Mouse (Mus musculus): Measurements from ENCODE around the gene Cspg4. TPM values are rescaled to one million over a fixed set of nuclear protein-coding genes. Genes with fewer than 3 reads are reported as not detected.
A peak's percentile ranks its signal among the peaks of the same experiment; 100 is the strongest.

Cspg4 gene
- polyA plus RNA-seq, 1 experiment from 2014 or later = 23.0 TPM

DNA sequence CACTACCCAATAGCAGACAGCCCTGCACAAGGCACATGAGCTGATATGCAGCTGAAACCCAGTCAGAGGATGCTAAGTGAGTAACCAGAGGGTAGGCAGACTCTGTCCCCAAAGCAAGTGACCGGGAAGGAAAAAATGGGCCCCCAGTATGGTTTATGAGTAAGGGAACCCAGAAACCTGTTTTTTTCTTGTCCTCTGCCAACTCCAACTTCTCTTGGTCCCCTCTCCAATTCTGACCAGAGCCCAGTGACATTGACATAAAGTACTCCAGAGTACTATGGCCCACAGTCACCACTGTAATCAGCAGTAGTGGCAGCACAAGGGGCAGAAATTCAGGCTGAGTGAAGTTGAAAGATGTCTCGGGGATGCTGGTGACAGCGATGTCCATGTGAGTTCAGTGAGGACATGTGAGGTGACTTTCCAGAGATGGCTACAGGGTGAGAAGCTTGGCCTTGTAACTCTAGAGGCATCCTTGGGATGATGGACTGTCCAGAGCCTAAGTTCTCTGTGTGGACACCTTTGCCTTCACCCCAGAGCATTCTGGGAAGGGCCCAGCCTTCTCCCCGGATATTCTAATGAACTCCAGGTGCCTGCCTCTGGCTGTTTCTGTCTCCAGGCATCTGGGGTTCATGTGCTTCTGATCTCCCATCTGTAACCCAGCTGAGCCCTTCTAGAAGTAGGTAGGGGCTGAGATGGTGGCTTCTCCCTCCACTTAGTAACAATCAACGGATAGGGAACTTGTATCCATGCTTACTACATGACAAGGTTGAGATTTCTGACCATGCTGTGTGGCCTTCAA, 7.5 kb downstream of the Cspg4 start:
- H3K27ac ChIP-seq (replicated peaks in 1 of 2; ENCODE audit: control insufficient read depth in 1 of 2, insufficient read depth in 1 of 2, low read depth in 2 of 2, low read length in 2 of 2) = peak overlapping the region; percentile 58 to 89
- WGBS = 64% methylated on average over 5 of the region's 5 CpGs

DNA sequence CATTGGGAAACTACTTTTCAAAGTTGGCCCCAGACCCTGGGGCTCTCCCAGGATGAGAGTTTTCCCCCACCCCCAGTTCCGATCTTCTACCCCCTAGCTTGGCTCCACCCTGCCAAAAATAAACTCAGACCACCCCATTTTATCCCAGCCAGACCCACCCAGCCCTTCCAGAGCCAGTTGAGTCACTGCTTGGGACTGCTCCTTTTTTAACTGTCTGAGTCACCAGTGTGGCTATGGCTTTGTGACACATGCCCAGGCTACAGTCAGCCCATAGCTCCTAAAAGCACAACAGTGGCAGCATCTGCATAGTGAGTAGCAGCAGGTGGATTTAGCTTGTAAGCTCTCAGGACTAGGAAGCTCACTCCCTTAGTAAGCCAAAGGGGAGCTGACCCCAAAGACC, 8.3 kb downstream of the Cspg4 start:
- H3K27ac ChIP-seq (replicated peaks in 1 of 2; ENCODE audit: control insufficient read depth in 1 of 2, insufficient read depth in 1 of 2, low read depth in 2 of 2, low read length in 2 of 2) = peak overlapping the region; percentile 58 to 89
- ATAC-seq (ENCODE audit: insufficient number of reproducible peaks, insufficient read depth, low FRiP score, low read depth) = no peak
- H3K9ac ChIP-seq (ENCODE audit: low read length) = peak overlapping the region; percentile 60
- H3K36me3 ChIP-seq (ENCODE audit: control insufficient read depth, insufficient read depth, low read length) = peaks cover 26% of the 10 kb centered on the region
- peak overlapping the region; percentile 21 for H3K4me2 ChIP-seq (ENCODE audit: low read length)
- no peak overlapping the region for H3K4me3 ChIP-seq (ENCODE audit: control insufficient read depth in 1 of 2, insufficient read depth in 1 of 2, low read depth in 1 of 2, low read length in 2 of 2)
- no peaks in the 10 kb centered on the region for H3K27me3 ChIP-seq (ENCODE audit: control insufficient read depth, insufficient read depth, low read length)
- H3K4me1 ChIP-seq (ENCODE audit: control insufficient read depth in 2 of 2, insufficient read depth in 2 of 2, low read length in 2 of 2) = peaks cover 65 to 77% of the 10 kb centered on the region in 2 experiments
- H3K9me3 ChIP-seq (ENCODE audit: control insufficient read depth, low read length) = no peaks in the 10 kb centered on the region
- 22% methylated on average over 1 of the region's 1 CpGs for WGBS

More for the DNA sequence above, 7.5 kb downstream of the Cspg4 start:
- Histone ChIP-seq H3K9me3 (ENCODE audit: control insufficient read depth, low read length) (no peaks in the 10 kb centered on the region), H3K4me2 (ENCODE audit: low read length) (peak overlapping the region; percentile 21; the same call in 1 of the 2 replicates), H3K36me3 (ENCODE audit: control insufficient read depth, insufficient read depth, low read length) (peaks cover 23% of the 10 kb centered on the region), H3K4me1 (ENCODE audit: control insufficient read depth in 2 of 2, insufficient read depth in 2 of 2, low read length in 2 of 2) (peaks cover 73 to 84% of the 10 kb centered on the region in 2 experiments), H3K4me3 (ENCODE audit: control insufficient read depth in 1 of 2, insufficient read depth in 1 of 2, low read depth in 1 of 2, low read length in 2 of 2) (no peak overlapping the region), H3K9ac (ENCODE audit: low read length) (peak overlapping the region; percentile 60), H3K27me3 (ENCODE audit: control insufficient read depth, insufficient read depth, low read length) (no peaks in the 10 kb centered on the region)
- ATAC-seq (ENCODE audit: insufficient number of reproducible peaks, insufficient read depth, low FRiP score, low read depth) = no peak

DNA sequence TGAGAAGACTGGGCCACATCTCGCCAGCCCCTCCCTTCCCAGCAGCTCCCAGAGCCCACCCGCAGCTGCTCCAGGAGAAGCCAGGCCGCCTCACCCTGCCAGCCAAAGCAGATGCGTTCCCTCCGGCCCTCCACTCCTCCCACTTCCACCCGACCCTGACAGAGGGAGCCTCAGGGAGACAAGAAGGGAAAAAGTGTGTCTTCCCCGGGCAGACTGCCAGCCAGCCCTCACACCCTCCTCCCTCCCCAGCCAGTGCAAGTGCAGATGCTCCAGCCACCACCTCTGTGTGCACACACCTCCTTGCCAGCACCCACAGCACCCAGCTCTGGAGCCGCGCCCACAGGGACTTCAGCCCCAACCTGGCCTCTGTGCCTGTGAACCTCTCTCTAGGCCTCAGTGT, 12.0 kb downstream of the Cspg4 start:
- ATAC-seq (ENCODE audit: insufficient number of reproducible peaks, insufficient read depth, low FRiP score, low read depth) = 0 out of 2 replicates have a peak, but pooled peaks have one; percentile 15
- peak overlapping the region in 1 of 2 experiments; percentile 36; a peak in 1 of 4 replicates for H3K27ac ChIP-seq (replicated peaks in 1 of 2; ENCODE audit: control insufficient read depth in 1 of 2, insufficient read depth in 1 of 2, low read depth in 2 of 2, low read length in 2 of 2)
- WGBS = 37% methylated on average over 9 of the region's 9 CpGs

DNA sequence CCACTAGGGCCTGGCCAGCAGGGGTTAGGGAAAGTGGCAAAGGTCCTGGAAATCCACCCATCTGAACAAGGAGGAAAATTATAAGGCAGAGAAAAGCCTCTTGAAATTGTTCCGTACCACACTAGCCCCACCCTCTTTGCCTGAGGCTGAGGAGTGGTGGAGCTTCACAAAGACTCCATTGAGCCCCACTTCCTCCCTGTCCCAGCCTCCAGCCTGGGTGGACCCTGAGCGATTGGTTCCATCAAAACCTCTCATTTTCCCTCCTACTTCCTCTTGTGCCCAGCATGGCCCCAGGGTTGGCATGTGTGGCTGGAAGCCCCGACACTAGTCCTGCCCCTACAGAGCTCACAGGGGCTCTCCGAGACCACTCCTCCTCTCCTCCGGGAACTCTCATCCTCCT, 12.5 kb downstream of the Cspg4 start:
- no peak overlapping the region for H3K4me2 ChIP-seq (ENCODE audit: low read length)
- H3K4me1 ChIP-seq (ENCODE audit: control insufficient read depth in 2 of 2, insufficient read depth in 2 of 2, low read length in 2 of 2) = peaks cover 34 to 45% of the 10 kb centered on the region in 2 experiments
- peaks cover 33% of the 10 kb centered on the region for H3K36me3 ChIP-seq (ENCODE audit: control insufficient read depth, insufficient read depth, low read length)
- no peak overlapping the region for H3K27ac ChIP-seq (replicated peaks in 1 of 2; ENCODE audit: control insufficient read depth in 1 of 2, insufficient read depth in 1 of 2, low read depth in 2 of 2, low read length in 2 of 2)
- H3K9ac ChIP-seq (ENCODE audit: low read length) = no peak overlapping the region
- no peaks in the 10 kb centered on the region for H3K27me3 ChIP-seq (ENCODE audit: control insufficient read depth, insufficient read depth, low read length)
- H3K9me3 ChIP-seq (ENCODE audit: control insufficient read depth, low read length) = no peaks in the 10 kb centered on the region
- no peak overlapping the region for H3K4me3 ChIP-seq (ENCODE audit: control insufficient read depth in 1 of 2, insufficient read depth in 1 of 2, low read depth in 1 of 2, low read length in 2 of 2)
- 77% methylated on average over 5 of the region's 5 CpGs for WGBS
- ATAC-seq (ENCODE audit: insufficient number of reproducible peaks, insufficient read depth, low FRiP score, low read depth) = no peak

More for the DNA sequence above, 12.0 kb downstream of the Cspg4 start:
- peak overlapping the region; percentile 27 for H3K9ac ChIP-seq (ENCODE audit: low read length)
- H3K4me1 ChIP-seq (ENCODE audit: control insufficient read depth in 2 of 2, insufficient read depth in 2 of 2, low read length in 2 of 2) = peaks cover 39 to 50% of the 10 kb centered on the region in 2 experiments
- H3K9me3 ChIP-seq (ENCODE audit: control insufficient read depth, low read length) = no peaks in the 10 kb centered on the region
- no peaks in the 10 kb centered on the region for H3K27me3 ChIP-seq (ENCODE audit: control insufficient read depth, insufficient read depth, low read length)
- no peak overlapping the region for H3K4me2 ChIP-seq (ENCODE audit: low read length)
- peaks cover 29% of the 10 kb centered on the region for H3K36me3 ChIP-seq (ENCODE audit: control insufficient read depth, insufficient read depth, low read length)
- no peak overlapping the region for H3K4me3 ChIP-seq (ENCODE audit: control insufficient read depth in 1 of 2, insufficient read depth in 1 of 2, low read depth in 1 of 2, low read length in 2 of 2)

DNA sequence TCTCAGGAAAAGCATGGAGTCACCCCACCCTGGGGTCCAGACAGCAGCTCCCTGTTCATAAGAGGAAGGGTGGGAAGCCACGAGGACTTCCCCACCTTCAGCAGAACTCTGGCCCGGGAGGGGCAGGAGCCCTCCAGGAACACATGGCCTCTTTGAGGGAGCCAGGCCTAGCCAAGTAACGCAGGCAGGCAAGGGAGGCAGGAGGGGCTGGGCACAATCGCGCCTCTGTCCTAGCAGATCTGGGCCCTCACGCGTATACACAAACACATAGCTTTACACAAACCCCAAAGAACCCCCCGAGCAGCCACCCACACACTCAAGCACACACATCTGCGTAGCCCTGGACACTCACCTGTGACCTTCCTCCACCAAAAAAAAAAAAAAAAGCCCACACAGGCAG, 16.0 kb downstream of the Cspg4 start:
- H3K4me3 ChIP-seq (ENCODE audit: control insufficient read depth in 1 of 2, insufficient read depth in 1 of 2, low read depth in 1 of 2, low read length in 2 of 2) = no peak overlapping the region
- no peak for ATAC-seq (ENCODE audit: insufficient number of reproducible peaks, insufficient read depth, low FRiP score, low read depth)
- H3K4me2 ChIP-seq (ENCODE audit: low read length) = no peak overlapping the region
- H3K9me3 ChIP-seq (ENCODE audit: control insufficient read depth, low read length) = no peaks in the 10 kb centered on the region
- no peaks in the 10 kb centered on the region for H3K27me3 ChIP-seq (ENCODE audit: control insufficient read depth, insufficient read depth, low read length)
- WGBS = 68% methylated on average over 9 of the region's 9 CpGs
- H3K9ac ChIP-seq (ENCODE audit: low read length) = peak overlapping the region; percentile 21; the same call in 1 of the 2 replicates
- H3K4me1 ChIP-seq (ENCODE audit: control insufficient read depth in 2 of 2, insufficient read depth in 2 of 2, low read length in 2 of 2) = peaks cover 15 to 25% of the 10 kb centered on the region in 2 experiments; a peak in 3 of 4 replicates
- H3K27ac ChIP-seq (replicated peaks in 1 of 2; ENCODE audit: control insufficient read depth in 1 of 2, insufficient read depth in 1 of 2, low read depth in 2 of 2, low read length in 2 of 2) = peak overlapping the region in 1 of 2 experiments; percentile 26; a peak in 2 of 4 replicates
- peaks cover 55% of the 10 kb centered on the region for H3K36me3 ChIP-seq (ENCODE audit: control insufficient read depth, insufficient read depth, low read length)

DNA sequence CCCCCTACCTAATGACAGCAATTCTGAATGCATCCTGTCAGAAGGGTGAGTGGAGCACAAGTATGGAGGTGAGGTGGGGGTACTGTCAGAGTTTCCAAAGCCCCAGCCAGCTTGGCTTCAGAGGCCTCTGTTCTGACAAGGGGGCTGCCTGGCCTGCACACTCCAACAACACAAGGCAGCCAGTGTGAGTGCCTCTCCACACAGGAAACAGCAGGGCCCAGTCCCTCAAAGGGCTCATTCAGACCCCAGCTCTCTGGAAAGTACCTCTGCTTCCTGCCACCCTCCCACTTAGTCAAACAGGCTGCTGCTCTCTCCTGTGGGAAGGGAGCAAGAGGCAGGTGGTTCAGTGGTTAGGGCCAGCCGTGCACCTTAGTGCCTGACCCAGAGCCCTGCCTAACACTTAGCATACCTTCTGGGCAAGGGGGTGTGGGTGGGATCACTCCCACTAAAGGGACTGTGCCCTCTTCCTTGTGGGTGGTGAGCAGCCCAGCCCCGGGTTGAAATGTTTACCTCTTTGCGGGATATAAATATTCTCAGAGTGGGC, 16.8 kb downstream of the Cspg4 start:
- Histone ChIP-seq H3K4me2 (ENCODE audit: low read length) (no peak overlapping the region), H3K27me3 (ENCODE audit: control insufficient read depth, insufficient read depth, low read length) (no peaks in the 10 kb centered on the region), H3K4me1 (ENCODE audit: control insufficient read depth in 2 of 2, insufficient read depth in 2 of 2, low read length in 2 of 2) (peaks cover 12 to 21% of the 10 kb centered on the region in 2 experiments; a peak in 3 of 4 replicates), H3K27ac (replicated peaks in 1 of 2; ENCODE audit: control insufficient read depth in 1 of 2, insufficient read depth in 1 of 2, low read depth in 2 of 2, low read length in 2 of 2) (no peak overlapping the region), H3K9ac (ENCODE audit: low read length) (no peak overlapping the region), H3K4me3 (ENCODE audit: control insufficient read depth in 1 of 2, insufficient read depth in 1 of 2, low read depth in 1 of 2, low read length in 2 of 2) (no peak overlapping the region), H3K9me3 (ENCODE audit: control insufficient read depth, low read length) (no peaks in the 10 kb centered on the region), H3K36me3 (ENCODE audit: control insufficient read depth, insufficient read depth, low read length) (peaks cover 59% of the 10 kb centered on the region)
- WGBS = 75% methylated on average over 3 of the region's 3 CpGs
- no peak for ATAC-seq (ENCODE audit: insufficient number of reproducible peaks, insufficient read depth, low FRiP score, low read depth)

DNA sequence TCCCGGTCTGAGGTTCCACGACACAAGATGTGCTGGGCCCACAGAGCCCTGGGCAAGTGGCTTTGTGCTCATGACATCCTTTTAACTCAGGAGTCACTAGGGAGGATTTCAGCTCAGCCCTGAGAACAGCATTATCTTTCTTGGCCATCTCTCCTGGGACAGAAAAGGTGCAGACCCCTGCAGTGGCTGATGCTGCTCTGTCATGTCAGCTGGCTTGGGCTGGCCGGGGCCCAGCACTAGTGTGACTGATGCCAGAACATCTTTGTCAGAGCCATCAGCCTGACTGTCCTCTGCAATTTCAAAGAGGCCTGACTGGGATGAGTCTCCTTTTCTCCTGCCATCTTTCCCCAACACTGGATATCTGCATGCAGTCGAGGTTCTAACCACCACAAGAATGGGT, 17.4 kb downstream of the Cspg4 start:
- no peaks in the 10 kb centered on the region for H3K27me3 ChIP-seq (ENCODE audit: control insufficient read depth, insufficient read depth, low read length)
- peaks cover 7 to 14% of the 10 kb centered on the region in 2 experiments; a peak in 3 of 4 replicates for H3K4me1 ChIP-seq (ENCODE audit: control insufficient read depth in 2 of 2, insufficient read depth in 2 of 2, low read length in 2 of 2)
- peak overlapping the region in 1 of 2 experiments; percentile 48; a peak in 2 of 4 replicates for H3K27ac ChIP-seq (replicated peaks in 1 of 2; ENCODE audit: control insufficient read depth in 1 of 2, insufficient read depth in 1 of 2, low read depth in 2 of 2, low read length in 2 of 2)
- no peaks in the 10 kb centered on the region for H3K9me3 ChIP-seq (ENCODE audit: control insufficient read depth, low read length)
- peaks cover 62% of the 10 kb centered on the region for H3K36me3 ChIP-seq (ENCODE audit: control insufficient read depth, insufficient read depth, low read length)
- H3K4me3 ChIP-seq (ENCODE audit: control insufficient read depth in 1 of 2, insufficient read depth in 1 of 2, low read depth in 1 of 2, low read length in 2 of 2) = no peak overlapping the region
- WGBS = 47% methylated on average over 4 of the region's 4 CpGs
- no peak overlapping the region; the same call in 1 of the 2 replicates for H3K9ac ChIP-seq (ENCODE audit: low read length)
- no peak for ATAC-seq (ENCODE audit: insufficient number of reproducible peaks, insufficient read depth, low FRiP score, low read depth)
- no peak overlapping the region for H3K4me2 ChIP-seq (ENCODE audit: low read length)
